Mouse (Mus musculus) hindbrain, embryonic 16.5 days (tissue): ENCODE measurements at regions not wholly inside any gene's neighbourhood (a gene's known extent, or its start where the extent isn't known, plus 50 kb on each side); places are given as distances from the start of the nearest gene placed in this dataset.
A peak's percentile ranks its signal among the peaks of the same experiment; 100 is the strongest.
"Not testable (repeated sequence)": the region's sequence is repeated elsewhere in the genome, so short reads cannot be mapped to it uniquely, and the experiment has no call there.

ENCODE experiments used
- ATAC-seq: fragments of 200-750 bp; cut with Nextera tagmentation; 2 replicates; pipeline ENCODE4 v1.8.0; 2017; ENCODE audit warnings: moderate TSS enrichment, moderate library complexity
- H3K27ac ChIP-seq: fragments of 300-500 bp; sonication (generic); 2 replicates; pipeline ENCODE4 v1.5.1; 2014; ENCODE audit warnings: low read depth, mild to moderate bottlenecking, control low read depth, low read length, moderate library complexity
- H3K27me3 ChIP-seq: fragments of 300-500 bp; sonication (generic); replicated peaks from 2 replicates; pipeline ENCODE4 v1.6.1; 2014; ENCODE audit warnings: low read length; ENCODE audit not compliant: control insufficient read depth, insufficient read depth
- H3K36me3 ChIP-seq: fragments of 300-500 bp; sonication (generic); 2 replicates; pipeline ENCODE4 v1.6.1; 2014; ENCODE audit warnings: mild to moderate bottlenecking, low read length, moderate library complexity, mixed read lengths; ENCODE audit not compliant: control insufficient read depth, insufficient read depth
- H3K4me1 ChIP-seq: fragments of 300-500 bp; sonication (generic); 2 replicates; pipeline ENCODE4 v1.6.1; 2014; ENCODE audit warnings: low read depth, low read length; ENCODE audit not compliant: control insufficient read depth, insufficient read depth
- H3K4me2 ChIP-seq: fragments of 300-500 bp; sonication (generic); 2 replicates; pipeline ENCODE4 v1.6.1; 2014; ENCODE audit warnings: mild to moderate bottlenecking, low read length, control low read depth, moderate library complexity
- H3K4me3 ChIP-seq: fragments of 300-500 bp; sonication (generic); 2 replicates; pipeline ENCODE4 v1.5.1; 2014; ENCODE audit warnings: mild to moderate bottlenecking, low read length, control low read depth, moderate library complexity
- H3K9ac ChIP-seq: fragments of 300-500 bp; sonication (generic); 2 replicates; pipeline ENCODE4 v1.6.1; 2014; ENCODE audit warnings: low read depth, mild to moderate bottlenecking, control low read depth, low read length, moderate library complexity
- H3K9me3 ChIP-seq: fragments of 300-500 bp; sonication (generic); 2 replicates; pipeline ENCODE4 v1.6.1; 2014; ENCODE audit warnings: mild to moderate bottlenecking, low read length, moderate library complexity; ENCODE audit not compliant: control insufficient read depth
- WGBS: fragments of 180-500 bp; shearing (Covaris S2); extraction: QIAGEN DNeasy Blood & Tissue Kit; methylation state at CpG from one replicate; pipeline ENCODE4 v1.1.7; 2014; 5-methylcytosine and 5-hydroxymethylcytosine counted together

- H3K27me3 ChIP-seq, H3K4me3 ChIP-seq: not testable (repeated sequence)
These were observed 121.2 kb downstream of the Rps12 start for GRCm38 (mm10) chr10:23665916-23666315.

DNA sequence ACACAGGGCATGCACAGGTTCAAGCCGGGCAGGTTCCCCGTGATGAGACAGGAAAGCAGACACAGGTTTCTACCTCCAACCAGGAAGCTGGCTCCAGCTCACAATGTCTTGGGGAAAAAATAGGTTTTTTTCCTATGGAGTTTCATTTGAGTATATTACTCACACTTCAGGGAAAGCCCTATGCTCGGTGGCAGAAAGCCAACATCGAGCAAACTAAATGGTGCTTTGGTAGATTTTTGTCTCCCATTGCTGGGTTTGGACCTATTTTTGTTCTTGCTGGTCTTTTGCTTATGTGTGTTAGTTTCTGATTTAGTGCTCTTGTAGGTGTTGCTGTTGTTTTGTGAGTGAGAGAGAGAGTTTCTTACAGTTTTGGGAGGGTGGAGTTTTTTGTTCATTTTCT lies 160.9 kb downstream of the Rps12 start:
- Histone ChIP-seq H3K4me3 (no peak overlapping the region), H3K27ac (no peak overlapping the region), H3K9ac (no peak overlapping the region), H3K36me3 (no peaks in the 10 kb centered on the region), H3K27me3 (no peaks in the 10 kb centered on the region), H3K9me3 (no peaks in the 10 kb centered on the region), H3K4me2 (no peak overlapping the region), H3K4me1 (no peaks in the 10 kb centered on the region)
- 78% methylated on average over 4 of the region's 4 CpGs for WGBS
- no peak for ATAC-seq

More at GRCm38 (mm10) chr10:23665916-23666315, 121.2 kb downstream of the Rps12 start:
- H3K36me3 ChIP-seq, H3K9me3 ChIP-seq, H3K4me1 ChIP-seq, H3K4me2 ChIP-seq, H3K9ac ChIP-seq, ATAC-seq, H3K27ac ChIP-seq: not testable (repeated sequence)
- WGBS = 96% methylated on average over 8 of the region's 8 CpGs

DNA sequence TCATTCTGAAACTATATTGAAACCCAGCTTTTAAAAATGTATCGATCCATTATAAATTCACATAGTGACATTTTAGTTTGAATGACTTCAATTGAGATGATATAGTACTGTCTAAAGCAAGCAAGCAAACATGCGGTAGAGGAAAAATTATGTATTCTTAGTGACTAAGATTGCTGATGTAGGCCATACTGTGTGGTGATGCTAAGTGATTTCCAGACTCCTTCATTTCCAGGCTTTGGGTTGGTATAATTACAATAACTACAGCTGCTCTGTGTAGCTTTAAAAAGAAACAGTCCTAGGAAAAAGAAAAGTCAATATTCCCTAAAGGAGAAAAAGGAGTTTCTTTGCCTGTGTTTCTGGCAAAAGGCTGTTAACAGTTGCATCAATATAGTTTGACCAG lies 175.0 kb downstream of the Rps12 start:
- no peak overlapping the region for H3K4me2 ChIP-seq
- no peaks in the 10 kb centered on the region for H3K36me3 ChIP-seq
- no peaks in the 10 kb centered on the region for H3K4me1 ChIP-seq
- no peaks in the 10 kb centered on the region for H3K9me3 ChIP-seq
- H3K9ac ChIP-seq = no peak overlapping the region
- 91% methylated on average over 2 of the region's 2 CpGs for WGBS
- H3K27me3 ChIP-seq = no peaks in the 10 kb centered on the region
- H3K27ac ChIP-seq = no peak overlapping the region
- H3K4me3 ChIP-seq = no peak overlapping the region
- no peak for ATAC-seq

DNA sequence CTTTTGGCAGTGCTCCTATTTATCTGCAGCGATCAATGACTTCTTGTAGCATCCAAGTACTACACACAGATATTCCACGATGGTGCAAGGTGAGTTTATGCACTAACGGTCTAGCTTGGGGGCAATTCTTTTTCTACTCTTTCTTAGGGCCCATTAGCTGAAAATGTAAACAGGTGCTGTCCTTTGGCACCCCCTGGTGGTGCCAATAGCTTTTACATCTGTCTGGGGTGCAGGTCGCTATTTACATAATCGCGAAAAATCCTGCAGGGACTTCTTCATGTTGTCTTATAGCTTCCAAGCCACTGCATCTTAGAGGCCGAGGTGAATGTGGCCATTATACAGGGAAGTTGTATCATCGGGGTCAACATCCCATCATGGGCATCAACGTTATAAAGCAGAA lies 175.9 kb downstream of the Rps12 start:
- Histone ChIP-seq H3K9ac (no peak overlapping the region), H3K9me3 (no peaks in the 10 kb centered on the region), H3K4me1 (no peaks in the 10 kb centered on the region), H3K4me3 (no peak overlapping the region), H3K27ac (no peak overlapping the region), H3K27me3 (no peaks in the 10 kb centered on the region), H3K36me3 (no peaks in the 10 kb centered on the region), H3K4me2 (no peak overlapping the region)
- WGBS = 41% methylated on average over 9 of the region's 9 CpGs
- no peak for ATAC-seq

- ATAC-seq = no peak
- 90% methylated on average over 6 of the region's 6 CpGs for WGBS
These were observed 176.6 kb downstream of the Rps12 start for GRCm38 (mm10) chr10:23610485-23610884.

GRCm38 (mm10) chr10:23610046-23610445 lies 177.0 kb downstream of the Rps12 start:
- no peak for ATAC-seq
- Histone ChIP-seq H3K36me3 (no peaks in the 10 kb centered on the region), H3K27ac (no peak overlapping the region), H3K27me3 (no peaks in the 10 kb centered on the region), H3K9me3 (no peaks in the 10 kb centered on the region), H3K9ac (no peak overlapping the region), H3K4me1 (no peaks in the 10 kb centered on the region), H3K4me3 (no peak overlapping the region), H3K4me2 (peak overlapping the region; percentile 34)
- 62% methylated on average over 3 of the region's 3 CpGs for WGBS

More at GRCm38 (mm10) chr10:23610485-23610884, 176.6 kb downstream of the Rps12 start:
- Histone ChIP-seq H3K9ac (no peak overlapping the region), H3K27ac (no peak overlapping the region), H3K4me1 (no peaks in the 10 kb centered on the region), H3K4me3 (no peak overlapping the region), H3K36me3 (no peaks in the 10 kb centered on the region), H3K4me2 (no peak overlapping the region), H3K9me3 (no peaks in the 10 kb centered on the region), H3K27me3 (no peaks in the 10 kb centered on the region)

- H3K9me3 ChIP-seq = no peaks in the 10 kb centered on the region
- no peaks in the 10 kb centered on the region for H3K4me1 ChIP-seq
- no peak overlapping the region for H3K27ac ChIP-seq
- WGBS = 47% methylated on average over 18 of the region's 18 CpGs
- H3K4me3 ChIP-seq = no peak overlapping the region
- H3K4me2 ChIP-seq = peak overlapping the region; percentile 34
- H3K9ac ChIP-seq = no peak overlapping the region
- H3K36me3 ChIP-seq = no peaks in the 10 kb centered on the region
- no peak for ATAC-seq
- no peaks in the 10 kb centered on the region for H3K27me3 ChIP-seq
These were observed 177.7 kb downstream of the Rps12 start for GRCm38 (mm10) chr10:23609270-23609914.

GRCm38 (mm10) chr10:23600701-23601100 lies 186.4 kb downstream of the Rps12 start:
- no peak overlapping the region for H3K4me3 ChIP-seq
- no peak overlapping the region for H3K9ac ChIP-seq
- H3K4me2 ChIP-seq = no peak overlapping the region
- H3K27ac ChIP-seq = no peak overlapping the region
- WGBS = 40% methylated on average over 5 of the region's 5 CpGs
- no peaks in the 10 kb centered on the region for H3K4me1 ChIP-seq
- no peaks in the 10 kb centered on the region for H3K36me3 ChIP-seq
- no peak for ATAC-seq
- no peaks in the 10 kb centered on the region for H3K9me3 ChIP-seq
- no peaks in the 10 kb centered on the region for H3K27me3 ChIP-seq

DNA sequence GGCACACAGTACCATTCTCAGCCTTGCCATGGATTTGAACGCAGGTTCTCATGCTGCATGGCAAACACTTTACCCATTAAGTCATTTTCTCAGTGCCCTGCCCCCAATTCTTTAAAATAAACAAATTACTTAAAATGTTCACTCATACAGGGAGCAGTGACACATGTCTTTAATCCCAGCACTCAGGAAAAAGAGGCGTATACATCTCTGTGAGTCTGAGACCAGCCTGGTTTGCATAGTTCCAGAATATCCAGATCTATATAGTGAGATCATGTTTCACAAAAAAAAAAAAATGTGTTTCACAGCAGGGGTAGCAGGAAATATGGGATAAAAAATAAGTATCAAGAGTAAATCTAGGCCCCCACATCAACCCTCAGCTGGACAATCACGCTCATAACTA lies 191.5 kb downstream of the Rps12 start:
- Histone ChIP-seq H3K36me3 (no peaks in the 10 kb centered on the region), H3K4me1 (no peaks in the 10 kb centered on the region), H3K27me3 (no peaks in the 10 kb centered on the region), H3K4me2 (no peak overlapping the region), H3K9me3 (no peaks in the 10 kb centered on the region), H3K9ac (no peak overlapping the region), H3K27ac (no peak overlapping the region), H3K4me3 (no peak overlapping the region)
- WGBS = 92% methylated on average over 3 of the region's 3 CpGs
- no peak for ATAC-seq

- WGBS = 48% methylated on average over 5 of the region's 5 CpGs
- Histone ChIP-seq H3K9ac (no peak overlapping the region), H3K9me3 (no peaks in the 10 kb centered on the region)
These were observed 206.8 kb downstream of the Rps12 start for GRCm38 (mm10) chr10:23580230-23580629.

More at GRCm38 (mm10) chr10:23580230-23580629, 206.8 kb downstream of the Rps12 start:
- Histone ChIP-seq H3K36me3 (no peaks in the 10 kb centered on the region), H3K27ac (no peak overlapping the region), H3K4me3 (no peak overlapping the region), H3K4me1 (no peaks in the 10 kb centered on the region), H3K27me3 (no peaks in the 10 kb centered on the region), H3K4me2 (no peak overlapping the region)
- ATAC-seq = no peak
